Mouse (Mus musculus) heart, postnatal 0 days (tissue): Measurements from ENCODE around the gene Xpnpep1.

Experiments
- CTCF ChIP-seq: IDR thresholded peaks from 2 replicates; pipeline ENCODE4 v1.5.1; 2016; ENCODE audit warnings: antibody characterized with exemption, control low read depth, low read depth
- EP300 ChIP-seq: IDR thresholded peaks from 2 replicates; pipeline ENCODE4 v1.6.1; 2016; ENCODE audit warnings: antibody characterized with exemption, low read depth

GRCm38 (mm10) chr19:53081339-53081738 is 41.3 kb upstream of the Xpnpep1 start:
- TF ChIP-seq CTCF (no peak), EP300 (no peak)
